Mouse (Mus musculus): ENCODE results near the gene Slc22a3. TPM values are rescaled to one million over a fixed set of nuclear protein-coding genes. Genes with fewer than 3 reads are reported as not detected.

Gene Slc22a3
- polyA plus RNA-seq, 1 experiment, result 1.5 TPM

GRCm38 (mm10) chr17:12474509-12475083 is 32.9 kb downstream of the Slc22a3 start:
- no peaks in the 10 kb centered on the region for H3K4me1 ChIP-seq (ENCODE audit: control insufficient read depth, insufficient read depth, low read length)
- no peak for TF ChIP-seq CTCF (IDR thresholded peaks at IDR 0.05; ENCODE audit: extremely low read depth, insufficient read depth, low read length)
- TF ChIP-seq POLR2A (IDR thresholded peaks at IDR 0.05; ENCODE audit: extremely low read depth, insufficient read depth, low read length), result no peak
- no peak overlapping the region for H3K4me3 ChIP-seq (ENCODE audit: insufficient read depth, low read length)

GRCm38 (mm10) chr17:12472547-12472946 is 35.0 kb downstream of the Slc22a3 start:
- peaks cover under 1% of the 10 kb centered on the region; the same call in 1 of the 2 replicates for H3K4me1 ChIP-seq (ENCODE audit: control insufficient read depth, insufficient read depth, low read length)
- no peak overlapping the region for H3K27ac ChIP-seq (ENCODE audit: insufficient read depth, low read length)
- TF ChIP-seq CTCF (IDR thresholded peaks at IDR 0.05; ENCODE audit: extremely low read depth, insufficient read depth, low read length) (no peak), POLR2A (IDR thresholded peaks at IDR 0.05; ENCODE audit: extremely low read depth, insufficient read depth, low read length) (no peak)
- H3K4me3 ChIP-seq (ENCODE audit: insufficient read depth, low read length), result no peak overlapping the region

More at GRCm38 (mm10) chr17:12474509-12475083, 32.9 kb downstream of the Slc22a3 start:
- no peak overlapping the region for H3K27ac ChIP-seq (ENCODE audit: insufficient read depth, low read length)

GRCm38 (mm10) chr17:12468745-12469144 is 38.8 kb downstream of the Slc22a3 start:
- no peak overlapping the region for H3K4me3 ChIP-seq (ENCODE audit: insufficient read depth, low read length)
- TF ChIP-seq CTCF (IDR thresholded peaks at IDR 0.05; ENCODE audit: extremely low read depth, insufficient read depth, low read length) (no peak), POLR2A (IDR thresholded peaks at IDR 0.05; ENCODE audit: extremely low read depth, insufficient read depth, low read length) (no peak)
- H3K4me1 ChIP-seq (ENCODE audit: control insufficient read depth, insufficient read depth, low read length), result peaks cover 4% of the 10 kb centered on the region; the same call in 1 of the 2 replicates
- no peak overlapping the region for H3K27ac ChIP-seq (ENCODE audit: insufficient read depth, low read length)

GRCm38 (mm10) chr17:12467642-12468041 is 39.9 kb downstream of the Slc22a3 start:
- no peak overlapping the region for H3K4me3 ChIP-seq (ENCODE audit: insufficient read depth, low read length)
- no peak overlapping the region for H3K27ac ChIP-seq (ENCODE audit: insufficient read depth, low read length)
- TF ChIP-seq CTCF (IDR thresholded peaks at IDR 0.05; ENCODE audit: extremely low read depth, insufficient read depth, low read length) (no peak), POLR2A (IDR thresholded peaks at IDR 0.05; ENCODE audit: extremely low read depth, insufficient read depth, low read length) (no peak)
- peaks cover 4% of the 10 kb centered on the region; the same call in 1 of the 2 replicates for H3K4me1 ChIP-seq (ENCODE audit: control insufficient read depth, insufficient read depth, low read length)

- H3K27ac ChIP-seq (ENCODE audit: insufficient read depth, low read length), result no peak overlapping the region
- no peak overlapping the region for H3K4me3 ChIP-seq (ENCODE audit: insufficient read depth, low read length)
- TF ChIP-seq CTCF (IDR thresholded peaks at IDR 0.05; ENCODE audit: extremely low read depth, insufficient read depth, low read length), result no peak
- no peak for TF ChIP-seq POLR2A (IDR thresholded peaks at IDR 0.05; ENCODE audit: extremely low read depth, insufficient read depth, low read length)
- peaks cover 4% of the 10 kb centered on the region; the same call in 1 of the 2 replicates for H3K4me1 ChIP-seq (ENCODE audit: control insufficient read depth, insufficient read depth, low read length)
Measured at GRCm38 (mm10) chr17:12466501-12467000, 41.0 kb downstream of the Slc22a3 start.

- TF ChIP-seq CTCF (IDR thresholded peaks at IDR 0.05; ENCODE audit: extremely low read depth, insufficient read depth, low read length) (no peak), POLR2A (IDR thresholded peaks at IDR 0.05; ENCODE audit: extremely low read depth, insufficient read depth, low read length) (no peak)
- H3K4me3 ChIP-seq (ENCODE audit: insufficient read depth, low read length), result no peak overlapping the region
- no peak overlapping the region for H3K27ac ChIP-seq (ENCODE audit: insufficient read depth, low read length)
- H3K4me1 ChIP-seq (ENCODE audit: control insufficient read depth, insufficient read depth, low read length), result 0 out of 2 replicates have a peak, but pooled peaks cover 2% of the 10 kb centered on the region
Measured at GRCm38 (mm10) chr17:12461168-12461567, 46.3 kb downstream of the Slc22a3 start.

GRCm38 (mm10) chr17:12455143-12455790 is 52.2 kb downstream of the Slc22a3 start:
- TF ChIP-seq CTCF (IDR thresholded peaks at IDR 0.05; ENCODE audit: extremely low read depth, insufficient read depth, low read length), result peak; percentile 50
- no peak for TF ChIP-seq POLR2A (IDR thresholded peaks at IDR 0.05; ENCODE audit: extremely low read depth, insufficient read depth, low read length)

GRCm38 (mm10) chr17:12453691-12454090 is 53.8 kb downstream of the Slc22a3 start:
- no peaks in the 10 kb centered on the region for H3K4me1 ChIP-seq (ENCODE audit: control insufficient read depth, insufficient read depth, low read length)
- TF ChIP-seq CTCF (IDR thresholded peaks at IDR 0.05; ENCODE audit: extremely low read depth, insufficient read depth, low read length), result no peak
- no peak for TF ChIP-seq POLR2A (IDR thresholded peaks at IDR 0.05; ENCODE audit: extremely low read depth, insufficient read depth, low read length)
- no peak overlapping the region for H3K4me3 ChIP-seq (ENCODE audit: insufficient read depth, low read length)
- H3K27ac ChIP-seq (ENCODE audit: insufficient read depth, low read length), result no peak overlapping the region

More at GRCm38 (mm10) chr17:12455143-12455790, 52.2 kb downstream of the Slc22a3 start:
- H3K27ac ChIP-seq (ENCODE audit: insufficient read depth, low read length), result no peak overlapping the region
- no peak overlapping the region for H3K4me3 ChIP-seq (ENCODE audit: insufficient read depth, low read length)
- H3K4me1 ChIP-seq (ENCODE audit: control insufficient read depth, insufficient read depth, low read length), result no peaks in the 10 kb centered on the region

GRCm38 (mm10) chr17:12452862-12453531 is 54.5 kb downstream of the Slc22a3 start:
- no peak overlapping the region for H3K4me3 ChIP-seq (ENCODE audit: insufficient read depth, low read length)
- no peaks in the 10 kb centered on the region for H3K4me1 ChIP-seq (ENCODE audit: control insufficient read depth, insufficient read depth, low read length)
- no peak for TF ChIP-seq POLR2A (IDR thresholded peaks at IDR 0.05; ENCODE audit: extremely low read depth, insufficient read depth, low read length)
- TF ChIP-seq CTCF (IDR thresholded peaks at IDR 0.05; ENCODE audit: extremely low read depth, insufficient read depth, low read length), result no peak
- no peak overlapping the region for H3K27ac ChIP-seq (ENCODE audit: insufficient read depth, low read length)

All from cortical plate, adult 2 months (tissue).